Mouse (Mus musculus) liver, adult 2 months (tissue): ENCODE measurements around the gene Gm45140.

Experiments used
- CTCF ChIP-seq: fragments of 200-500 bp; IDR thresholded peaks from 2 replicates; pipeline ENCODE4 v1.5.1; 2011; ENCODE audit warnings: low read depth, low read length, control low read depth
- POLR2A ChIP-seq: fragments of 200-500 bp; IDR thresholded peaks from 2 replicates; pipeline ENCODE4 v1.6.1; 2011; ENCODE audit warnings: low read length, control low read depth; ENCODE audit not compliant: insufficient read depth; ENCODE audit errors: extremely low read depth

DNA sequence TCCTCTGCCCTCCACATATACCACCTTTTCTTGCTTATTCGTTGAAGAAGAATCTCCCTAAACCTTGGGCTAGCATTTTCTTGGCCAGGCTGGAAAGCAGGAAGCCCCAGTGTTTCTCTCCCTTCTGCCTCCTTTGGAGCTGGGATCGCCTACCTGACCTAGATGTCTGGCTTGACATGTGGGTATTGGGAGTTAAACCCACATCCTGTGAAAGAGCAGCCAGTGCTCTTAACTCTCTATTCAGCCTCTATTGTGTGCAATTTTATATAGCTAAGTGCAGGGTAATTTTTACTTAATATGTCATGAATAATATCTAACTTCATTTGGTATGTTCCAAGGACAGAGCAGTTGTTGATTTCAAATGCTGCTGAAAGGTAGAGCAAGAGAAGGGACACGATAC lies 44.0 kb upstream of the Gm45140 start:
- no peak for TF ChIP-seq POLR2A
- TF ChIP-seq CTCF = no peak
